Mouse (Mus musculus): ENCODE measurements around the gene Cd27. TPM values are rescaled to one million over a fixed set of nuclear protein-coding genes. Genes with fewer than 3 reads are reported as not detected.

Cd27 gene
- polyA plus RNA-seq, 2 experiments, result 0.47 to 0.68 TPM

DNA sequence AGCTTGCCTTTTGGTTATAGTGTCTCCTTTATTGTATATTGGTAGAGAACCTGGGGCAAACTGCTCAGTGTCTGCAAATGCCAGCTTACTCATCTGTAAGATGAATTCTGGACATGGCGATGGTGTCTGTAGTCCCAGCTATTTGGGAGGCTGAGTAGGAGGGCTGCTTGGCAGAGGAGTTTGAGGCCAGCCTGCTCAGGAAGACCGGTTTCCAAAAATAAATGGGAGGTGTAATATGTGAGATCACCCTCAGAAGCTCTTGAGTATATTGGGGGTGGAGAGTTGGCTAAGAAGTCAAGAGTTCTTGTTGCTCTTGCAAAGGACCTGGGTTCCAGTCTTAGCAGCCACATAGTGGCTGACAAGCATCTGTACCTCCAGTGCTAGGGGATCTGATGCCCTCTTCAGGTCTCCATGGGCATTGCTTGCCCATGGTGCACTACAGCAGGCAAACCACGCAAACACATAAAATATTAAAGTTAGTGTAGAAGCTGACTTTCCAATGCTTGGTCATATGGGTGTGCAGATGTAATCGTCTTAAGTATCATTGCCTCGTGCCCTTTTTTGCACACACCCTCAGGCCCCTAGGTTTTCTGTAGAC, 11.2 kb downstream of the Cd27 start:
- no peaks in the 10 kb centered on the region for H3K27me3 ChIP-seq (ENCODE audit: control insufficient read depth, insufficient read depth, low read length)
- H3K27ac ChIP-seq, result no peak overlapping the region
- no peaks in the 10 kb centered on the region for H3K9me3 ChIP-seq (ENCODE audit: control insufficient read depth, low read length)
- no peak overlapping the region for H3K4me3 ChIP-seq (ENCODE audit: insufficient read depth in 1 of 2, low read depth in 2 of 2, low read length in 2 of 2)
- TF ChIP-seq CTCF (IDR thresholded peaks at IDR 0.05; ENCODE audit: low read depth), result peak; percentile 67
- no peak for TF ChIP-seq EP300 (IDR thresholded peaks at IDR 0.05; ENCODE audit: low read depth)
- no peak overlapping the region for H3K9ac ChIP-seq (replicated peaks)
- H3K4me2 ChIP-seq (ENCODE audit: low read depth), result no peak overlapping the region
- no peaks in the 10 kb centered on the region for H3K36me3 ChIP-seq (replicated peaks; ENCODE audit: control insufficient read depth, insufficient read depth, low read depth)
- no peaks in the 10 kb centered on the region for H3K4me1 ChIP-seq (replicated peaks; ENCODE audit: control insufficient read depth in 2 of 2, insufficient read depth in 2 of 2, low read length in 1 of 2)
- WGBS (ENCODE audit: insufficient replicate concordance), result 60% methylated on average over 5 of the region's 5 CpGs
- ATAC-seq (ENCODE audit: insufficient read depth) (no peak), DNase-seq (ENCODE audit: low read depth in 3 of 3, low spot score in 3 of 3) (no peak)

DNA sequence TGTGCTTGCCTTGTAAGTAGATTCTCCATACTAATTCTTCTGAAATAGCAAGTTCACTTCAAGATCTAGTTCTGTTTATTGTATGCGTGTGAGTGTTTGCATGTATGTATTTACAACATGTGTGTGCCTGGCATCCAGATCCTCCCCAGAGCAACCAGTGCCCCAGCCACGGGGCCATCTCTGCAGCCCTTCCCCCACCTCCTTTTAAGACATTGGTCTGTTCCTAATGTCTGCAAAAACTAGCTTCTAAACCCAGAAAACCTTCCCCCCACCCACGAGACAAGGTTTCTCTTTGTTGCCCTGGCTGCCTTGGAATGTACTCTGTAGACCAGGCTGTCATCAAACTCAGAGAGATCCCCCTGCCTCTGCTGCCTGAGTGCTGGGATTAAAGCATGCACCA, 14.2 kb downstream of the Cd27 start:
- DNase-seq (ENCODE audit: low read depth in 3 of 3, low spot score in 3 of 3), result no peak
- no peaks in the 10 kb centered on the region for H3K4me1 ChIP-seq (replicated peaks; ENCODE audit: control insufficient read depth in 2 of 2, insufficient read depth in 2 of 2, low read length in 1 of 2)
- WGBS (ENCODE audit: insufficient replicate concordance), result 64% methylated on average over 3 of the region's 3 CpGs
- no peak overlapping the region for H3K4me3 ChIP-seq (ENCODE audit: insufficient read depth in 1 of 2, low read depth in 2 of 2, low read length in 2 of 2)
- no peaks in the 10 kb centered on the region for H3K9me3 ChIP-seq (ENCODE audit: control insufficient read depth, low read length)
- H3K4me2 ChIP-seq (ENCODE audit: low read depth), result no peak overlapping the region
- no peaks in the 10 kb centered on the region for H3K36me3 ChIP-seq (replicated peaks; ENCODE audit: control insufficient read depth, insufficient read depth, low read depth)
- TF ChIP-seq EP300 (IDR thresholded peaks at IDR 0.05; ENCODE audit: low read depth) (no peak), CTCF (IDR thresholded peaks at IDR 0.05; ENCODE audit: low read depth) (no peak)
- H3K9ac ChIP-seq (replicated peaks), result no peak overlapping the region
- H3K27me3 ChIP-seq (ENCODE audit: control insufficient read depth, insufficient read depth, low read length), result no peaks in the 10 kb centered on the region
- no peak overlapping the region for H3K27ac ChIP-seq
- ATAC-seq (ENCODE audit: insufficient read depth), result no peak

DNA sequence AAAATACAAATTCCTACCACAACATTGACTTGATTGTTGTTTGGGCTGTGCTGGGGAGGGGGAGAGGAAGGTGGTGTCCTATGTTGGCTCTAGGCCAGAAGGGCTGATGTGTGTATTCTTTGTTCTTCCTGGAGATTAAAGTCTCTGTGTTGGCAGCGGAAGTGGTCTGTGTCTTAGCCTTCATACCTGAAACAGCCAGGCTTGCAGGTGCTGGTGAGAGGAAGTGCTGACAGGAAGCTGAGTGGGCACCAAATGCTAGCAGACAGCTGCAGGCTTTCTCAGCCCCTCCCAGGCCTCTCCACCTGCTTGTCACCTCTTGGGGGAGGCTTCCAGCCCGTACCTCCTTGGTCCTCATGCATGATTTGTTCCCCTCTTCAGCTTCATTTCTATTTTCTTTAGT, 14.7 kb downstream of the Cd27 start:
- Histone ChIP-seq H3K9ac (replicated peaks) (no peak overlapping the region), H3K4me3 (ENCODE audit: insufficient read depth in 1 of 2, low read depth in 2 of 2, low read length in 2 of 2) (no peak overlapping the region), H3K4me2 (ENCODE audit: low read depth) (no peak overlapping the region), H3K4me1 (replicated peaks; ENCODE audit: control insufficient read depth in 2 of 2, insufficient read depth in 2 of 2, low read length in 1 of 2) (no peaks in the 10 kb centered on the region), H3K9me3 (ENCODE audit: control insufficient read depth, low read length) (no peaks in the 10 kb centered on the region), H3K36me3 (replicated peaks; ENCODE audit: control insufficient read depth, insufficient read depth, low read depth) (no peaks in the 10 kb centered on the region), H3K27ac (no peak overlapping the region), H3K27me3 (ENCODE audit: control insufficient read depth, insufficient read depth, low read length) (no peaks in the 10 kb centered on the region)
- ATAC-seq (ENCODE audit: insufficient read depth) (no peak), DNase-seq (ENCODE audit: low read depth in 3 of 3, low spot score in 3 of 3) (no peak)
- TF ChIP-seq EP300 (IDR thresholded peaks at IDR 0.05; ENCODE audit: low read depth) (no peak), CTCF (IDR thresholded peaks at IDR 0.05; ENCODE audit: low read depth) (no peak)
- WGBS (ENCODE audit: insufficient replicate concordance), result 57% methylated on average over 2 of the region's 2 CpGs

DNA sequence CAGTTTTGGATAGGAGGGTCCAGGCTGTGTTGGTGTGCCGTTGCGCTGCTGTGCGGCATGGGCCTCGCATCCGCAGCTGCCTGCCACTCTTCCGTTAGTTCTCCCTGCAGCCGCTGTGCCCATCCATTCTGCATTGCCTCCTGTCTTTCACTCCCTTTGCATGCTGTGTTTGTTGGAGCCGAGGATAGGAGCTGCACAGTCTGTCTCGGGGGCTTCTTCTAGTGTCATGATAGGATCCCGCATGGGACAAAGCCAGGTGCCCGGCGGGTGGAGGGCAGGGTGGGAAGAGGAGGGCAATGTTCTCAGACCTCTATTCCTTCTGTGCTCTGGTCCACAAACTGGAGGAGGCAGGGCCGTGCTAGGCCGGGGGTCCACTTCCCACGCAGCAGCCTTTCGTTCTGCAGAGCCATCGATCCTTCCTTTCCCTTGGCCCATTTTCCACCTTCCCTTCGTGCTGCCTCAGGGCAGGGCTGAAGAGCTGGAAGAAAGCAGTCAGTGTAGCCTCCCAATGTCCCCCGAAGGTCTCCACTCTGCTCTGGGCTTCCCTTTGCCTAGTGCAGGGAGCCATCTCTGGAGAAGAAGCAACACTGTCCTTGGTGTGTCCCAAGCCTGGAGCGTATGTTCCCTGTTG, 15.6 kb downstream of the Cd27 start:
- Histone ChIP-seq H3K4me2 (ENCODE audit: low read depth) (no peak overlapping the region), H3K4me3 (ENCODE audit: insufficient read depth in 1 of 2, low read depth in 2 of 2, low read length in 2 of 2) (no peak overlapping the region), H3K27me3 (ENCODE audit: control insufficient read depth, insufficient read depth, low read length) (no peaks in the 10 kb centered on the region), H3K27ac (no peak overlapping the region), H3K4me1 (replicated peaks; ENCODE audit: control insufficient read depth in 2 of 2, insufficient read depth in 2 of 2, low read length in 1 of 2) (0 out of 4 replicates have a peak, but pooled peaks cover 0 to 1% of the 10 kb centered on the region in 2 experiments), H3K36me3 (replicated peaks; ENCODE audit: control insufficient read depth, insufficient read depth, low read depth) (no peaks in the 10 kb centered on the region), H3K9me3 (ENCODE audit: control insufficient read depth, low read length) (no peaks in the 10 kb centered on the region), H3K9ac (replicated peaks) (no peak overlapping the region)
- DNase-seq (ENCODE audit: low read depth in 3 of 3, low spot score in 3 of 3) (no peak), ATAC-seq (ENCODE audit: insufficient read depth) (no peak)
- TF ChIP-seq EP300 (IDR thresholded peaks at IDR 0.05; ENCODE audit: low read depth) (no peak), CTCF (IDR thresholded peaks at IDR 0.05; ENCODE audit: low read depth) (no peak)
- WGBS (ENCODE audit: insufficient replicate concordance), result 80% methylated on average over 20 of the region's 20 CpGs

DNA sequence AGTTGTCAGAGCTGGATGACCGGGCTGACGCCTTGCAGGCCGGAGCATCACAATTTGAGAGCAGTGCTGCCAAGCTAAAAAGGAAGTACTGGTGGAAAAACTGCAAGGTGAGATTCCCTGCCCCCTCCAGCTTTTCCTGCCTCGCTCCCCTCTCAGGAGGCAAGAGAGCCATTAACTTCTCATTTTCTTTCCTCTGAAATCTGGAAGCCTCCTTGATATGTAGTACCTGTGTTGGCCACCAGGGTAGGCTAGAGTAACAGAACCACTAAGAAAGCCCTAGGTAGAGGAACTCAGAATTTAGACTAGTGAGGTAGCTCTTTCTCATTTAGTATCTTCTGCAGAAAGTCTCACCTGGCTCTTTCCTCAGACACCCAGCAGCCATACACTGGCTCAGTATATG, 17.8 kb downstream of the Cd27 start:
- DNase-seq (ENCODE audit: low read depth in 3 of 3, low spot score in 3 of 3) (peak; percentile 45 to 55 (median 55)), ATAC-seq (ENCODE audit: insufficient read depth) (no peak)
- Histone ChIP-seq H3K27me3 (ENCODE audit: control insufficient read depth, insufficient read depth, low read length) (peaks cover under 1% of the 10 kb centered on the region; the same call in 1 of the 2 replicates), H3K4me1 (replicated peaks; ENCODE audit: control insufficient read depth in 2 of 2, insufficient read depth in 2 of 2, low read length in 1 of 2) (peaks cover 0 to 1% of the 10 kb centered on the region in 2 experiments; a peak in 1 of 4 replicates), H3K27ac (no peak overlapping the region), H3K36me3 (replicated peaks; ENCODE audit: control insufficient read depth, insufficient read depth, low read depth) (no peaks in the 10 kb centered on the region), H3K9ac (replicated peaks) (no peak overlapping the region), H3K9me3 (ENCODE audit: control insufficient read depth, low read length) (no peaks in the 10 kb centered on the region), H3K4me2 (ENCODE audit: low read depth) (no peak overlapping the region), H3K4me3 (ENCODE audit: insufficient read depth in 1 of 2, low read depth in 2 of 2, low read length in 2 of 2) (no peak overlapping the region)
- 67% methylated on average over 4 of the region's 4 CpGs for WGBS (ENCODE audit: insufficient replicate concordance)
- TF ChIP-seq CTCF (IDR thresholded peaks at IDR 0.05; ENCODE audit: low read depth) (peak; percentile 81), EP300 (IDR thresholded peaks at IDR 0.05; ENCODE audit: low read depth) (no peak)

Data from liver, embryonic 14.5 days (tissue).